Mouse (Mus musculus) midbrain, embryonic 13.5 days (tissue): ENCODE data around the gene Rsf1. TPM values are rescaled to one million over a fixed set of nuclear protein-coding genes. Genes with fewer than 3 reads are reported as not detected.

Experiments
- ATAC-seq: fragments of 200-750 bp; cut with Nextera tagmentation; 2 replicates; pipeline ENCODE4 v1.8.0; 2017; ENCODE audit warnings: mild to moderate bottlenecking, moderate TSS enrichment, moderate library complexity
- H3K27ac ChIP-seq: fragments of 300-500 bp; sonication (generic); 2 replicates; pipeline ENCODE4 v1.5.1; 2015; ENCODE audit warnings: inconsistent platforms, mild to moderate bottlenecking, moderate library complexity
- H3K27me3 ChIP-seq: fragments of 300-500 bp; sonication (generic); 2 replicates; pipeline ENCODE4 v1.6.1; 2015; ENCODE audit warnings: mild to moderate bottlenecking, inconsistent platforms
- H3K36me3 ChIP-seq: fragments of 300-500 bp; sonication (generic); 2 replicates; pipeline ENCODE4 v1.6.1; 2015; ENCODE audit warnings: mild to moderate bottlenecking, inconsistent platforms
- H3K4me1 ChIP-seq: fragments of 300-500 bp; sonication (generic); replicated peaks from 2 replicates; pipeline ENCODE4 v1.6.1; 2015; ENCODE audit warnings: inconsistent platforms
- H3K4me2 ChIP-seq: fragments of 300-500 bp; sonication (generic); replicated peaks from 2 replicates; pipeline ENCODE4 v1.6.1; 2015; ENCODE audit warnings: moderate library complexity, mild to moderate bottlenecking, inconsistent platforms
- H3K4me3 ChIP-seq: fragments of 300-500 bp; sonication (generic); replicated peaks from 2 replicates; pipeline ENCODE4 v1.5.1; 2015; ENCODE audit warnings: mild to moderate bottlenecking, inconsistent platforms
- H3K9ac ChIP-seq: fragments of 300-500 bp; sonication (generic); replicated peaks from 2 replicates; pipeline ENCODE4 v1.6.1; 2015; ENCODE audit warnings: mild to moderate bottlenecking, inconsistent platforms
- H3K9me3 ChIP-seq: fragments of 300-500 bp; sonication (generic); 2 replicates; pipeline ENCODE4 v1.6.1; 2016; ENCODE audit warnings: mild to moderate bottlenecking, inconsistent platforms
- WGBS: fragments of 180-500 bp; shearing (Covaris S2); methylation state at CpG from one replicate; pipeline ENCODE4 v1.1.7; 2015; 5-methylcytosine and 5-hydroxymethylcytosine counted together
- polyA plus RNA-seq: library from polyadenylated mRNA; unstranded; fragments of >200 nt; fragmentation: Nextera tagmentation; extraction: Ambion mirVana; gene quantifications from 2 replicates; pipeline ENCODE4 v1.2.1, GENCODE M21; 2015

Gene Rsf1
- polyA plus RNA-seq, 1 experiment from 2014 or later: 35.6 TPM

DNA sequence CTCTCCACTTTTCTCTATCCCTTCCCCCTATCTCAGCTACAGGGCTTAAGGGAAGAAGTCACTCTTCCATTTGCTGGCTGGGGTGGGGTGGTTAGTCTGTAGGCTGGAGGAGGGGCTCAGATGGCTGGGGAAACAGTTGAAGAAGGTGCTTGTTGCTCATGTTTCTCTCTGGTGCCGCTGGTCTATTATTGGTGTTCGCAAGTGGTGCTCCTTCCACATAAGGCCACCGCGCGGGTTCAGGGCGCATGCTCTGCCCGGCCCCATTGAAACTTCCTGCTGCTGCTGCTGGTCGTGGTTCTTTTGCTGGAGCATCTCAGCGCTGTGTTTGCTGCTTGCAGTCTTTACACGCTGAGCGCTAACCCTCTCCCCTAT lies 1.1 kb downstream of the Rsf1 start:
- peak overlapping the region; percentile 100 for H3K9ac ChIP-seq
- no peaks in the 10 kb centered on the region for H3K9me3 ChIP-seq
- H3K36me3 ChIP-seq: no peaks in the 10 kb centered on the region
- peak overlapping the region; percentile 99 for H3K27ac ChIP-seq
- 0% methylated on average over 11 of the region's 11 CpGs for WGBS
- ATAC-seq: peak; percentile 60
- peaks cover 22% of the 10 kb centered on the region for H3K4me1 ChIP-seq
- H3K4me2 ChIP-seq: peak overlapping the region; percentile 77
- H3K27me3 ChIP-seq: no peaks in the 10 kb centered on the region
- peak overlapping the region; percentile 100 for H3K4me3 ChIP-seq

DNA sequence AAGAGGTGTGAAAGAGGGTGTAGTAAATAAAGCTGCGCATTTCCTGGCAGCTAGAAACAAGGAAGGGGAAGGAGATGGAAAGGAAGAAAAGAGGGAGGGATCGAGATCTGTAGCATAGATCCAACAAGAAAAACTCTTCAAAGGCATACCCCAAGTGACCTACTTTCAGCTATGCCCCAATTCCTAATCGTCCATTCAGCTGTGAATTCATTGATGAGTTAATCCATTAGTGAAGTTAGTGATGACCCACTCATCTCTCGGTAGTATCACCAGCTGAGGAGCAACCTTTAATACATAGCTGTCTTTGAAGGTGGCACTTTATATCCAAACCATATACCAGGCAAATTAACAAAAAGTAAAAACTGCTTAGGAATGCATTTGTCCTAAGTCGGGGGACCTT lies 8.8 kb downstream of the Rsf1 start:
- Histone ChIP-seq H3K9me3 (no peaks in the 10 kb centered on the region), H3K9ac (no peak overlapping the region), H3K4me1 (peaks cover 22% of the 10 kb centered on the region), H3K36me3 (no peaks in the 10 kb centered on the region; the same call in 1 of the 2 replicates), H3K4me2 (no peak overlapping the region), H3K27me3 (no peaks in the 10 kb centered on the region), H3K4me3 (no peak overlapping the region), H3K27ac (no peak overlapping the region)
- 77% methylated on average over 5 of the region's 5 CpGs for WGBS
- no peak for ATAC-seq

GRCm38 (mm10) chr7:97590488-97590887 lies 10.8 kb downstream of the Rsf1 start:
- no peak overlapping the region for H3K4me3 ChIP-seq
- H3K27me3 ChIP-seq: no peaks in the 10 kb centered on the region
- H3K9ac ChIP-seq: no peak overlapping the region
- 50% methylated on average over 3 of the region's 3 CpGs for WGBS
- H3K4me2 ChIP-seq: no peak overlapping the region
- ATAC-seq: no peak
- H3K4me1 ChIP-seq: peaks cover 20% of the 10 kb centered on the region
- no peaks in the 10 kb centered on the region for H3K9me3 ChIP-seq
- H3K36me3 ChIP-seq: no peaks in the 10 kb centered on the region; the same call in 1 of the 2 replicates
- H3K27ac ChIP-seq: no peak overlapping the region

GRCm38 (mm10) chr7:97591336-97591735 lies 11.6 kb downstream of the Rsf1 start:
- ATAC-seq: peak; percentile 20; the same call in 1 of the 2 replicates
- Histone ChIP-seq H3K27me3 (no peaks in the 10 kb centered on the region), H3K9ac (no peak overlapping the region), H3K9me3 (no peaks in the 10 kb centered on the region), H3K36me3 (no peaks in the 10 kb centered on the region; the same call in 1 of the 2 replicates), H3K4me3 (no peak overlapping the region), H3K27ac (no peak overlapping the region), H3K4me1 (peaks cover 20% of the 10 kb centered on the region), H3K4me2 (no peak overlapping the region)
- 80% methylated on average over 6 of the region's 6 CpGs for WGBS

- no peak for ATAC-seq
- Histone ChIP-seq H3K4me3 (no peak overlapping the region), H3K9ac (no peak overlapping the region), H3K27me3 (no peaks in the 10 kb centered on the region), H3K36me3 (no peaks in the 10 kb centered on the region; the same call in 1 of the 2 replicates), H3K4me1 (peaks cover 20% of the 10 kb centered on the region), H3K9me3 (no peaks in the 10 kb centered on the region), H3K4me2 (no peak overlapping the region), H3K27ac (no peak overlapping the region)
- 97% methylated on average over 4 of the region's 4 CpGs for WGBS
Measured at GRCm38 (mm10) chr7:97592396-97592795, 12.7 kb downstream of the Rsf1 start.

GRCm38 (mm10) chr7:97593535-97593934 lies 13.8 kb downstream of the Rsf1 start:
- no peak overlapping the region for H3K9ac ChIP-seq
- no peaks in the 10 kb centered on the region for H3K27me3 ChIP-seq
- H3K9me3 ChIP-seq: no peaks in the 10 kb centered on the region
- H3K4me3 ChIP-seq: no peak overlapping the region
- H3K27ac ChIP-seq: no peak overlapping the region
- peaks cover 20% of the 10 kb centered on the region for H3K4me1 ChIP-seq
- ATAC-seq: no peak
- H3K4me2 ChIP-seq: no peak overlapping the region
- WGBS: 94% methylated on average over 2 of the region's 2 CpGs
- no peaks in the 10 kb centered on the region; the same call in 1 of the 2 replicates for H3K36me3 ChIP-seq

DNA sequence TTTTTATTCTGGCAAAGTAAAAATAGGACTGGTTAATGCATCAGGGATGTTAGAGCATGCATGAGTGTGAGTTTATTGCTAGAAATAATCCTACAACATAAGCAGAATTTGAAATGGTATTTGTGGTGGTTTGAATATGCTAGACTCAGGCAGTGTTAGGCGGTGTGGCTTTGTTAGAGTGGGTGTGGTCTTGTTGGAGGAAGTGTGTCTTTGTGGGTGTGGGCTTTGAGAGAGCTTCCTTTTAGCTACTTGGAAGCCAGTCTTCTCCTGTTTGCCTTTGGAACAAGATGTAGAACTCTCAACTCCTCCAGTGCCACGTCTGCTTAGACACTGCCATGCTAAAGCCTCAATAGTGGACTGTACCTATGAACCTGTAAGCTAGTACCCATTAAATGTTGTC lies 18.9 kb downstream of the Rsf1 start:
- no peak overlapping the region for H3K4me3 ChIP-seq
- no peak for ATAC-seq
- no peaks in the 10 kb centered on the region for H3K27me3 ChIP-seq
- no peaks in the 10 kb centered on the region for H3K4me1 ChIP-seq
- no peak overlapping the region for H3K4me2 ChIP-seq
- no peak overlapping the region for H3K9ac ChIP-seq
- no peak overlapping the region for H3K27ac ChIP-seq
- 97% methylated on average over 2 of the region's 2 CpGs for WGBS
- no peaks in the 10 kb centered on the region for H3K9me3 ChIP-seq
- no peaks in the 10 kb centered on the region for H3K36me3 ChIP-seq

DNA sequence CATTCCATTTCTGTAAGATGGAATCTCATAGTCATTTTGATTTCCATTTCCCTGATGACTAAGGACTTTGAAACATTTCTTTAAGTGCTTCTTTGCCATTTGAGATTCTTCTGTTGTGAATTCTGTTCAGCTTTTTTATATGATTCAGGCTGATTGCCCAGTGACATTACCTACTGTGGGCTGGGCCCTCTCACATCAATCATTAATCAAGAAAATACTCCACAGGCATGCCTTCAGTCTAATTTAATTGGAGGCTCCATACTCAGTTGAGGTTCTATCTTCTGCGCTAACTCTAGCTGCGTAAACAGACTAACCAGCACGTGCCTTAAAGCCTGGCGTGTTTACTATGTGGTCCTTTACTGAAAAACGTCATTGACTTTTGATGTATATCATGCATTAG lies 41.7 kb downstream of the Rsf1 start:
- no peak overlapping the region for H3K4me2 ChIP-seq
- H3K4me1 ChIP-seq: 0 out of 2 replicates have a peak, but pooled peaks cover 4% of the 10 kb centered on the region
- H3K9ac ChIP-seq: no peak overlapping the region
- peaks cover 17% of the 10 kb centered on the region for H3K36me3 ChIP-seq
- no peaks in the 10 kb centered on the region for H3K27me3 ChIP-seq
- WGBS: 95% methylated on average over 5 of the region's 5 CpGs
- H3K27ac ChIP-seq: no peak overlapping the region
- no peak overlapping the region for H3K4me3 ChIP-seq
- no peak for ATAC-seq
- H3K9me3 ChIP-seq: no peaks in the 10 kb centered on the region

- Histone ChIP-seq H3K4me2 (no peak overlapping the region), H3K4me3 (no peak overlapping the region), H3K9ac (no peak overlapping the region), H3K4me1 (0 out of 2 replicates have a peak, but pooled peaks cover 4% of the 10 kb centered on the region), H3K36me3 (peaks cover 14% of the 10 kb centered on the region), H3K9me3 (no peaks in the 10 kb centered on the region), H3K27me3 (no peaks in the 10 kb centered on the region), H3K27ac (no peak overlapping the region)
- ATAC-seq: no peak
- WGBS: 98% methylated on average over 1 of the region's 1 CpGs
Measured at GRCm38 (mm10) chr7:97622676-97623075, 43.0 kb downstream of the Rsf1 start.

DNA sequence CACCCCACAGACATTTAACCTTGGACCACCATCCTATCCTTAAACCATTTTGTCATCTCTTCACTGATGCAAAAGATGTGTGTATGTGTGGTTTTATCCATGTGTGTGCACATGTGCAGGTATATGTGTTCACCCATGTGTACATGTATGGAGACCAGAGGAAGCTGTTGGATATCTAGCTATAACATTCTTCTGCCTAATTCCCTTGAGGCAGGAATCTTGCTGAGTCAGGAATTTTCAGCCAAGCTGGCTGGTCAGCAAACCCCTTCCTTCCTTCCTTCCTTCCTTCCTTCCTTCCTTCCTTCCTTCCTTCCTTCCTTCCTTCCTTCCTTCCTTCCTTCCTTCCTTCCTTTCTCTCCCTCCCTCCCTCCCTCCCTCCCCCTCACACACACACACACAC lies 43.7 kb downstream of the Rsf1 start:
- no peak overlapping the region for H3K27ac ChIP-seq
- ATAC-seq: no peak
- H3K27me3 ChIP-seq: no peaks in the 10 kb centered on the region
- H3K9ac ChIP-seq: no peak overlapping the region
- H3K9me3 ChIP-seq: no peaks in the 10 kb centered on the region
- no peak overlapping the region for H3K4me3 ChIP-seq
- H3K36me3 ChIP-seq: peaks cover 7% of the 10 kb centered on the region; the same call in 1 of the 2 replicates
- H3K4me2 ChIP-seq: no peak overlapping the region
- 0 out of 2 replicates have a peak, but pooled peaks cover 4% of the 10 kb centered on the region for H3K4me1 ChIP-seq

DNA sequence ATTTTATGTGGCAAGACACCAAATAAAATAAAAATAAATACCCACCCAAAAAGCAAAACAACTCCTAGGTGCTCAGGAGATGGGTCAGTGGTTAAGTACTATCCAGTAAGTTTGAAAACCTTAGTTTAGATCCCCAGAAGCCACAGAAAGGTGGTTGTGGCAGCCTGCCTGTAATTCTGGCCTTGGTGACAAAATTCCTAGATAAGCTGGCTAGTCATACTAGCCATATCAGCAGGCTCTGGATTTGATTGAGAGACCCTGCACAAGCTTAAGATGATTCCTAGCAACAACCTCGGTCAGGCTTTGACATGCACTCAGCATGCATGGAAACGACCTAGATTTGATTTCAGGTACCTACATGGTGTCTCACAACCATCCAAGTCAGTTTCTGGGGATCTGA lies 49.7 kb downstream of the Rsf1 start:
- H3K4me3 ChIP-seq: no peak overlapping the region
- WGBS: 73% methylated on average over 2 of the region's 2 CpGs
- H3K4me1 ChIP-seq: no peaks in the 10 kb centered on the region
- no peak for ATAC-seq
- H3K9ac ChIP-seq: no peak overlapping the region
- no peak overlapping the region for H3K27ac ChIP-seq
- H3K4me2 ChIP-seq: no peak overlapping the region
- no peaks in the 10 kb centered on the region for H3K9me3 ChIP-seq
- H3K36me3 ChIP-seq: no peaks in the 10 kb centered on the region
- H3K27me3 ChIP-seq: no peaks in the 10 kb centered on the region

- no peaks in the 10 kb centered on the region for H3K9me3 ChIP-seq
- WGBS: 82% methylated on average over 2 of the region's 2 CpGs
- ATAC-seq: no peak
Measured at GRCm38 (mm10) chr7:97631290-97631689, 51.6 kb downstream of the Rsf1 start.

DNA sequence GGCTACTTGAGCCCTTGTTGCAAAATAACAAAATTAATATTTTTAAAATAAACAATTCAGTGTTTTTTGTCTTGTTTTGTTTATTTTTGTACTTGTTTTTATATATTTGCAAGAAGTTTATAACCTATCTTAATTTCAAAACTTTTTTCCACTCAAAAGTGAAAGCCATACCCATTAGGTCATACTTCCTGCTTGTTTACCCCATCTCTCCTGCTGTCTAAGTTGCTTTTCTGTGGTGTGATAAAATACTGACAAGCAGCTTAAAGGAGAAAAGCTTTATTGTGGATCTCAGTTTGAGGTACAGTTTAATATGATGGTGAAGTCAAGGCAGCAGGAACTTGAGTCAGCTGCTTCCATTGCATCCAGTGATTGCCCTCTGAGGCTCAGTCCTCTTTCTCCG lies 53.2 kb downstream of the Rsf1 start:
- WGBS: 88% methylated on average over 1 of the region's 1 CpGs

More at GRCm38 (mm10) chr7:97631290-97631689, 51.6 kb downstream of the Rsf1 start:
- Histone ChIP-seq H3K27me3 (no peaks in the 10 kb centered on the region), H3K27ac (no peak overlapping the region), H3K4me2 (no peak overlapping the region), H3K36me3 (no peaks in the 10 kb centered on the region), H3K4me3 (no peak overlapping the region), H3K9ac (no peak overlapping the region), H3K4me1 (no peaks in the 10 kb centered on the region)

More for the DNA sequence above, 53.2 kb downstream of the Rsf1 start:
- Histone ChIP-seq H3K27me3 (no peaks in the 10 kb centered on the region), H3K27ac (no peak overlapping the region), H3K36me3 (no peaks in the 10 kb centered on the region), H3K9me3 (no peaks in the 10 kb centered on the region), H3K4me3 (no peak overlapping the region), H3K4me1 (no peaks in the 10 kb centered on the region), H3K4me2 (no peak overlapping the region), H3K9ac (no peak overlapping the region)
- ATAC-seq: no peak
